Mouse (Mus musculus) midbrain, postnatal 0 days (tissue): ENCODE measurements around the gene Map3k7. TPM values are rescaled to one million over a fixed set of nuclear protein-coding genes. Genes with fewer than 3 reads are reported as not detected.
A peak's percentile ranks its signal among the peaks of the same experiment; 100 is the strongest.

Source experiments
- ATAC-seq: fragments of 200-750 bp; cut with Nextera tagmentation; 2 replicates; pipeline ENCODE4 v1.8.0; 2017; ENCODE audit warnings: moderate number of reproducible peaks, mild to moderate bottlenecking, moderate TSS enrichment, moderate library complexity; ENCODE audit not compliant: low FRiP score
- DNase-seq: peaks from one replicate; pipeline ENCODE4 v3.0.0-alpha.2; 2015; ENCODE audit warnings: low spot score
- H3K27ac ChIP-seq: fragments of 300-500 bp; sonication (generic); 2 replicates; pipeline ENCODE4 v1.5.1; 2014; ENCODE audit warnings: low read depth, mild to moderate bottlenecking, low read length, mixed read lengths
- H3K27me3 ChIP-seq: fragments of 300-500 bp; sonication (generic); 2 replicates; pipeline ENCODE4 v1.6.1; 2014; ENCODE audit warnings: low read length, control low read depth, mixed read lengths; ENCODE audit not compliant: insufficient read depth
- H3K36me3 ChIP-seq: fragments of 300-500 bp; sonication (generic); 2 replicates; pipeline ENCODE4 v1.6.1; 2014; ENCODE audit warnings: low read length, control low read depth, mixed read lengths; ENCODE audit not compliant: insufficient read depth
- H3K4me1 ChIP-seq: fragments of 300-500 bp; sonication (generic); 2 replicates; pipeline ENCODE4 v1.6.1; 2014; ENCODE audit warnings: mild to moderate bottlenecking, control low read depth, antibody characterized with exemption, low read length, mixed read lengths; ENCODE audit not compliant: insufficient read depth
- H3K4me2 ChIP-seq: fragments of 300-500 bp; sonication (generic); 2 replicates; pipeline ENCODE4 v1.6.1; 2014; ENCODE audit warnings: low read depth, mild to moderate bottlenecking, low read length, mixed read lengths; ENCODE audit not compliant: poor library complexity, severe bottlenecking
- H3K4me3 ChIP-seq: fragments of 300-500 bp; sonication (generic); 2 replicates; pipeline ENCODE4 v1.5.1; 2014; ENCODE audit warnings: low read depth, mild to moderate bottlenecking, low read length, moderate library complexity
- H3K9ac ChIP-seq: fragments of 300-500 bp; sonication (generic); replicated peaks from 2 replicates; pipeline ENCODE4 v1.6.1; 2014; ENCODE audit warnings: mild to moderate bottlenecking, low read length, moderate library complexity, mixed read lengths; ENCODE audit not compliant: poor library complexity, severe bottlenecking
- H3K9me3 ChIP-seq: fragments of 300-500 bp; sonication (generic); 2 replicates; pipeline ENCODE4 v1.6.1; 2016; ENCODE audit warnings: low read length, control low read depth
- CTCF ChIP-seq: IDR thresholded peaks from 2 replicates; pipeline ENCODE4 v1.5.1; 2016; ENCODE audit warnings: antibody characterized with exemption, mild to moderate bottlenecking
- WGBS: fragments of 180-500 bp; shearing (Covaris S2); extraction: QIAGEN DNeasy Blood & Tissue Kit; methylation state at CpG from one replicate; pipeline ENCODE4 v1.1.7; 2014; 5-methylcytosine and 5-hydroxymethylcytosine counted together
- polyA plus RNA-seq: library from polyadenylated mRNA; unstranded; fragments of >200 nt; fragmentation: Nextera tagmentation; extraction: Ambion mirVana; gene quantifications from 2 replicates; pipeline ENCODE4 v1.2.1, GENCODE M21; 2015
- total RNA-seq: library from RNA; depleted of rRNA; stranded (reverse); fragments of >200 nt; gene quantifications from 2 replicates; pipeline ENCODE4 v1.2.3, GENCODE M21; 2014

Gene Map3k7
- total and polyA plus RNA-seq, 2 experiments from 2014 or later, result 15.5 to 38.7 TPM

GRCm38 (mm10) chr4:32037267-32037666 lies 73.4 kb downstream of the Map3k7 start:
- H3K4me2 ChIP-seq, result no peak overlapping the region
- no peaks in the 10 kb centered on the region for H3K27me3 ChIP-seq
- H3K9me3 ChIP-seq, result no peaks in the 10 kb centered on the region
- no peak for TF ChIP-seq CTCF
- no peaks in the 10 kb centered on the region for H3K36me3 ChIP-seq
- H3K9ac ChIP-seq, result no peak overlapping the region
- ATAC-seq (no peak), DNase-seq (no peak)
- 68% methylated on average over 7 of the region's 7 CpGs for WGBS
- no peak overlapping the region; the same call in 1 of the 2 replicates for H3K27ac ChIP-seq
- no peak overlapping the region for H3K4me3 ChIP-seq
- no peaks in the 10 kb centered on the region for H3K4me1 ChIP-seq

- Histone ChIP-seq H3K4me2 (no peak overlapping the region), H3K4me1 (no peaks in the 10 kb centered on the region), H3K4me3 (no peak overlapping the region), H3K27ac (peak overlapping the region; percentile 65), H3K9ac (no peak overlapping the region), H3K36me3 (no peaks in the 10 kb centered on the region), H3K27me3 (no peaks in the 10 kb centered on the region), H3K9me3 (no peaks in the 10 kb centered on the region)
- 30% methylated on average over 15 of the region's 15 CpGs for WGBS
- peak; percentile 61 for TF ChIP-seq CTCF
- ATAC-seq (peak; percentile 82), DNase-seq (peak; percentile 81)
These were observed 78.0 kb downstream of the Map3k7 start for GRCm38 (mm10) chr4:32041741-32042452.

- no peak for ATAC-seq
- no peak overlapping the region for H3K9ac ChIP-seq
- H3K36me3 ChIP-seq, result no peaks in the 10 kb centered on the region
- H3K4me3 ChIP-seq, result no peak overlapping the region
- H3K4me2 ChIP-seq, result no peak overlapping the region
- no peak overlapping the region for H3K27ac ChIP-seq
- H3K27me3 ChIP-seq, result no peaks in the 10 kb centered on the region
- no peaks in the 10 kb centered on the region for H3K4me1 ChIP-seq
- no peaks in the 10 kb centered on the region for H3K9me3 ChIP-seq
- no peak for DNase-seq
- WGBS, result 17% methylated on average over 5 of the region's 5 CpGs
- no peak for TF ChIP-seq CTCF
These were observed 81.3 kb downstream of the Map3k7 start for GRCm38 (mm10) chr4:32045234-32045633.

- no peak overlapping the region for H3K4me2 ChIP-seq
- no peak overlapping the region for H3K27ac ChIP-seq
- no peaks in the 10 kb centered on the region for H3K4me1 ChIP-seq
- H3K27me3 ChIP-seq, result no peaks in the 10 kb centered on the region
- H3K4me3 ChIP-seq, result no peak overlapping the region
- 34% methylated on average over 4 of the region's 4 CpGs for WGBS
- H3K36me3 ChIP-seq, result no peaks in the 10 kb centered on the region
- TF ChIP-seq CTCF, result no peak
- H3K9ac ChIP-seq, result no peak overlapping the region
- DNase-seq (peak; percentile 41), ATAC-seq (no peak)
- no peaks in the 10 kb centered on the region for H3K9me3 ChIP-seq
These were observed 85.9 kb downstream of the Map3k7 start for GRCm38 (mm10) chr4:32049824-32050223.

GRCm38 (mm10) chr4:32053171-32053570 lies 89.3 kb downstream of the Map3k7 start:
- 93% methylated on average over 14 of the region's 14 CpGs for WGBS
- DNase-seq (no peak), ATAC-seq (no peak)
- no peaks in the 10 kb centered on the region for H3K9me3 ChIP-seq
- no peak overlapping the region for H3K4me2 ChIP-seq
- no peak overlapping the region for H3K4me3 ChIP-seq
- TF ChIP-seq CTCF, result no peak
- peaks cover 4% of the 10 kb centered on the region; the same call in 1 of the 2 replicates for H3K4me1 ChIP-seq
- H3K27ac ChIP-seq, result no peak overlapping the region
- H3K9ac ChIP-seq, result no peak overlapping the region
- H3K27me3 ChIP-seq, result no peaks in the 10 kb centered on the region
- no peaks in the 10 kb centered on the region for H3K36me3 ChIP-seq

GRCm38 (mm10) chr4:32055151-32056052 lies 91.5 kb downstream of the Map3k7 start:
- 19% methylated on average over 21 of the region's 21 CpGs for WGBS
- Histone ChIP-seq H3K4me2 (peak overlapping the region; percentile 53), H3K4me3 (peak overlapping the region; percentile 33), H3K9ac (peak overlapping the region; percentile 5), H3K36me3 (no peaks in the 10 kb centered on the region), H3K27me3 (no peaks in the 10 kb centered on the region), H3K4me1 (peaks cover 4% of the 10 kb centered on the region; the same call in 1 of the 2 replicates), H3K27ac (no peak overlapping the region), H3K9me3 (no peaks in the 10 kb centered on the region)
- peak; percentile 95 for TF ChIP-seq CTCF
- peak; percentile 87 for ATAC-seq
- peak; percentile 84 for DNase-seq
